Mouse (Mus musculus) neural tube, embryonic 10.5 days (tissue): ENCODE measurements at regions not wholly inside any gene's neighbourhood (a gene's known extent, or its start where the extent isn't known, plus 50 kb on each side); places are given as distances from the start of the nearest gene placed in this dataset.

Experiments
- DNase-seq: peaks from one replicate; pipeline ENCODE4 v3.0.0-alpha.2; 2017; ENCODE audit warnings: low spot score; ENCODE audit errors: extremely low spot score

GRCm38 (mm10) chr10:45957686-45958085 is 380.1 kb downstream of the Hace1 start:
- no peak for DNase-seq

- DNase-seq: no peak
Measured at GRCm38 (mm10) chr10:45972240-45972639, 394.6 kb downstream of the Hace1 start.

- DNase-seq: no peak
Measured at GRCm38 (mm10) chr10:45982731-45983274, 405.2 kb downstream of the Hace1 start.

DNA sequence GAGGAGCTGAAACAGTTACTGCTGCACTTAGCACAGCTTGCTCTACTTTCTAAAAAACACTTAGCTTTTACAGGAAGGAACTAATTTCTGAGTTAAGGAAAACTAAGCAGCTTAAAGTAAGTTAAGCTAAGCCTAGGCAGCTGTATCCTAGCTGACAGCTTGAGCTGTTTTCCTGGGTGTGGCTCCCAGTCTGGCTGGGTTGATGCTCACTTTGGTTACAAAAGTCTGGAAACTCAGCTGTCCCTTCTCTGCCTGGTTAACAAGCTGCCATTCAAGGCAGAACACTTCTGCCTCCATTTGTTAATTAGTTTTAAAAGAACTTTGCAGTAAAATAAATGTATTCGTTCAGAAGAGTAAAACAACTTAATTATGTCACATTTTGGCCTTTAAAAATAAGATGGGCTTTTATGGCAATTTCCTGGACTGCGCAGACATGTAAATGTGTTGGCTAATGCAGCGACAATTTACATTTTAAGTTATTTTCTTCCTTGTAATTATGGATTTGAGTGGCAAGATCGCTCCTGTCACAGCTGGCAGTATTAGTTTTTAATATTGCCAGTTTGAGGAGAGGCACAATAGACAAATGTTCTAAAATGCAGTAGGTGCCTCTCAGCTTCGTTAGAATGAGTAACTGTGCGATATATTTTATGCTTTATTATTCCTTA is 406.2 kb downstream of the Hace1 start:
- DNase-seq: no peak

DNA sequence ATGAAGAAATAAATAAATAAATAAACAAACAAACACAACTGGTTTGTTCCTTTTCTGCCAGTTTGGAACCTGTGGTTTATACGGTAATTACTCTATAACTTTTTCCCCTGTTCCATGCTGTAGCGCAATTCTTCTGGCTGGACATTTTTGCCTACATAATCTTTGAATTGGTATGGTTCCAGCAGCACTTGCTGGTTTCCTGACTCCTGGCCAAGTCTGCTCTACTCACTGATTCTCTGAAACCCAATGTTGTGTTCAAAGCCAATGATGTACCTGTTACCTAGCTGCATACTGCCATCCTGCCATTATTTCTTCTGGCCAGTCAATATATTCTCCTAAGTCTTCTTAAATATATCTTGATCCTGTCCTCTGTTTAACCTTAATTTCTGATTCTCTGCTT is 408.7 kb downstream of the Hace1 start:
- DNase-seq: no peak

DNA sequence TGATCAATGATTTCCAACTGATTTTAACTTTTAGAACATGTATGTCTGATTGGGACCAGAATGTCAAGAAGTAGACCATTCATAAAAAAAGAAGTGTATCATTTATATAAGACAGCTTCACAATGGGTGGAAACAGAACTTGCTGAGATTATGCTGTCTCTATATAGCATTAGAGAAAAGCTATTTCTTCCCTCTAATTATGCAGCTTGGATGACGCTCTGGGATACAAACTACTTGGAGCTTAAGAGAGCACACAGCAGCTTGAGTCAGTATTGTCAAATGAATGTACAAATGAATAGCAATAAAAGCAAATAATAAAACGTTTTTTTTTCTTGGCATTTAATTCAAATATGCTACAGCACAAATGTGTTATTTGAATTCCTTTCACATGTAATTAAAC is 428.7 kb downstream of the Hace1 start:
- DNase-seq: no peak

DNA sequence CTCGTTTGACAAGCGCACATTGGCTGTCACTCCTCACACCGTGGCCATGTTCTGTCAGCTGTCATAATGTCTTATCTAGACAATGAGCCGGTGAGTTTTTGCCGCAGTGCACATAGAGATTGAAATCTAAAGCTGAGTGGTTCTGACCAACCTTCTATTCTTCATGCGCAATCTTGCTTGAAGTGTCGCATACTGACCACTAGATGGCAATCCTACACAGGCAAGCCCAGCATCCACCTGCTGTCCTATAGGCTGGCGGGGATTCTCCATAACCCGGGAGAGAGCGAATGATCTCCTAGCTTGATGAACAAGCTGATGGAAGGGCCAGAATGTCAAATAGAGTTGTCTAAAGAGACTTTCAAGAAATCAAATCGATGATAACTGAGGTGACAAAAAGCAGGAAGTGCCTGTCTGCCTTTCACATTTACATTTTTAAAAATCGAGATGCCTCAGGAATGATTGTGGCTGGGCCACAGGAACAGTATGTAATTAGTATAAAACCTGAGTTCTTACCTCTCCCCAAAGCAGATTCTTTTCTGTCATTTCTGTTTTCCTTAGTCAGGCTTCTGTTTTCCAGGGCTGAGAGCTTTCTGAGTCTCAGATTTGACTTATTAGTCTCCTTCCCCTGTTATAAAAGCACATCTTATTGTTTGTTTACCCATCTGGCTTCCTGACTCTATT is 434.4 kb downstream of the Hace1 start:
- DNase-seq: peak; percentile 36

- no peak for DNase-seq
Measured at GRCm38 (mm10) chr10:46012599-46012998, 435.0 kb downstream of the Hace1 start.

DNA sequence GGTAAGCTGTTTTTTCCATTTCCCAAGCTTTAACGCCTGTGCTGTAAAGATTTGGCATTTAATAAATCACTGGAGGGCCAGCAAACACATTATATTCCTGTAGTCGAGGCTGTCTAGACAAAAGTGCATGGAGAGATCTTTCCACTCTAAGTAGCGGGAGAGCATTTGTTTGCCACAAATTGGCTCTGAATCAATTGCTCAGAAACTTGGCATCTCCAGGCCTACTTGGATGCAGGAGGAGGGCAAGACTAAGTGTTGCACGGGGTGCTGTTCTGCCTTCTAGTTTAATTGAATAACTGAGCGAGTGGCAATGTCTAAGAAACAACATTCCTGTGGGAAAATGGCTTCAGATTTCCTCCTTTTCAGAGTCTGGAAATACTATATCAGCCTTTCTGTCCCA is 438.7 kb downstream of the Hace1 start:
- DNase-seq: no peak

DNA sequence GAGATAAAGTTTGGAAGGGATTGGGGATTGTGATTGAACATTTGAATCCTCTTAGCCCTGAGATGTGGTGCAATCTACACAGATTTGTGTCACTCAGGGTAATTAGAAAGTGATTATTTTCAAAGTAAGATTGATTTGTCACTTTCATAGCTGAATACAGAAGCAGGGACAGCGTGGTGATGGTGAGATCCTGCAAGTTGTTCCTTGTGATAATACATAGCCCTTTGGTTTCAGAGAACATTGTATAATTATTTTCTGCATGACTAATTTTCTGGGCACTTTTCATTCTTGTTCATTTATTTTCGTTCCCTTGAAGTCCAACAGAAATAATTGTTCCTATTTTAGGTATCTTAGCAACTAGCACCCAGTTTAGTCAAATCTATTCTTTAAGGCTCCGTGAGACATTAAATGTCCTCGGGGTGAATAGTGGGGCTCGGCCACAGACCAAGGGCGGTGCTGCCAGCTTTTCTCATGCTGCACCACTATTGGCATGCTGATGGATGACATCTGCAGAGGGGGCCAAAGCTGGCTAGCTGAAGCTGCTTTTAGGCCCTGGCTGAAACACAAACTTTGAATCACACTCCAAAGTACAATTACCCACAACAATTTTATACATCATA is 468.0 kb downstream of the Hace1 start:
- no peak for DNase-seq

GRCm38 (mm10) chr10:46046094-46046749 is 468.6 kb downstream of the Hace1 start:
- DNase-seq: no peak

GRCm38 (mm10) chr10:46046890-46047414 is 469.3 kb downstream of the Hace1 start:
- no peak for DNase-seq

- DNase-seq: no peak
Measured at GRCm38 (mm10) chr10:46047591-46047990, 470.0 kb downstream of the Hace1 start.

GRCm38 (mm10) chr10:46057362-46058198 is 480.0 kb downstream of the Hace1 start:
- peak; percentile 44 for DNase-seq

DNA sequence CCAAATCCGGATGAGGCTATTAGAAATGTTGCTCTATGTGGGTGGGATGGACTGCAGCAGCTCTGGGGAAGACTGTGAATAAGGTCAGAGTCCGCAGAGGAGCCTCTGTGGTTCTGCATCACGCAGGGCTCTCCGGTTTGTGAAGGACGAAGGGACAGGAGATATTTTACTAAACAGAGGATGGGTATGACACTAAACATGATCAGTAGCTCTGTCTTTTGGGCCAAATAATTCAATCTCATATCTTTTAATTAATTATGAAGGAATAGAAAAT is 480.5 kb downstream of the Hace1 start:
- DNase-seq: no peak

GRCm38 (mm10) chr10:46059285-46059684 is 481.7 kb downstream of the Hace1 start:
- no peak for DNase-seq

GRCm38 (mm10) chr10:46063831-46064230 is 486.2 kb downstream of the Hace1 start:
- no peak for DNase-seq

- no peak for DNase-seq
Measured at GRCm38 (mm10) chr10:46070766-46071165, 493.1 kb downstream of the Hace1 start.

GRCm38 (mm10) chr10:46071220-46071619 is 493.6 kb downstream of the Hace1 start:
- DNase-seq: peak; percentile 40

DNA sequence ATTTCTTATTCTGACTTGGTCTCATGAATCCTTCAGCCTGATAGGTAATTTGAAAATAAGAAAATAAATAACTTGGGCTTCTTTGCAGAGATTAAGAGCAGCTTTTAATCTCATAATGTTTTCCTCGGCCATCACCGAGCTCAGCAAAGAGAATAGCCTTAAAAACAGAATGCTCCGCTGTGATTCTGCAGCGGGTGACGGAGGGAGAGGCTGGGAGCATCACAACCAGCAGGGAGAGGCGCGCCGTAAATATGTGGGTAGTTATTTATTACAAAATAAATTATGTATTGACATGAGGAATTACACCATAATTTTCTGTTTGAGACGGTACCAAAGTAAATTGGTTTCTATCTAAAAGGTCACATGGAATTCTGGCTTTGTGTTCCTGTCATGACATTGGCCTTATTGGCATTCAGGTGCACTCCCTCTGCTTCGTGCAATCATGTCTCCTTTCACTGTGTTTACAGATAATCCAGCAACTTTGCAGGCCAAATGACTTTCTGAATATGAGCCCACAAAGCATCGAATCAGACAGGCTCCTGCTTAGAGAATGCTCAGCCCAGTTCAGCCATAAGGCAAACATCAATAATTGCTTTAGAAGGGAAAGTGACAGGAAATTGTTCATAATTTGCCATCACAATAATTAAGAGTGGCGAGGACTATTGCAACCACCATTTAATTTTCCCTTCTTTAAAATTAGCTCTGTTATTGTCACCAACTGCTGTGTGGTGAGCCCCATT is 494.4 kb downstream of the Hace1 start:
- no peak for DNase-seq
